Mouse (Mus musculus) MEL (cell line): ENCODE data around the gene Smim5. TPM values are rescaled to one million over a fixed set of nuclear protein-coding genes. Genes with fewer than 3 reads are reported as not detected.

Experiments used
- DNase-seq: peaks from one replicate; pipeline ENCODE4 v3.0.0; 2011; ENCODE audit warnings: low read depth, low spot score
- H3K27ac ChIP-seq: 2 replicates; pipeline ENCODE4 v1.5.1; 2012; ENCODE audit warnings: low read depth, mild to moderate bottlenecking, control low read depth, low read length, moderate library complexity; ENCODE audit not compliant: control insufficient read depth
- H3K27me3 ChIP-seq, 2 experiments: fragments of 150-350 bp in 1 of 2; sonication (generic) in 1 of 2; 2 replicates each; pipeline ENCODE4 v1.6.1; 2012; ENCODE audit warnings: low read length in 2 of 2, mild to moderate bottlenecking in 2 of 2, improper control_type of control experiment in 1 of 2, moderate library complexity in 1 of 2; ENCODE audit not compliant: insufficient read depth in 2 of 2, control insufficient read depth in 1 of 2
- H3K36me3 ChIP-seq, 2 experiments: 2 replicates each; pipeline ENCODE4 v1.6.1; 2012 to 2014; ENCODE audit warnings: low read length in 2 of 2, improper control_type of control experiment in 1 of 2, inconsistent platforms in 1 of 2, mild to moderate bottlenecking in 1 of 2; ENCODE audit not compliant: insufficient read depth in 2 of 2, control insufficient read depth in 1 of 2
- H3K4me1 ChIP-seq, 2 experiments: fragments of 150-350 bp in 1 of 2; sonication (generic) in 1 of 2; 2 replicates each; pipeline ENCODE4 v1.6.1; 2012; ENCODE audit warnings: low read length in 2 of 2, improper control_type of control experiment in 1 of 2, mild to moderate bottlenecking in 1 of 2; ENCODE audit not compliant: insufficient read depth in 2 of 2, control insufficient read depth in 1 of 2
- H3K4me3 ChIP-seq, 2 experiments: fragments of 150-350 bp in 1 of 2; sonication (generic) in 1 of 2; 2 replicates each; pipeline ENCODE4 v1.5.1; 2012; ENCODE audit warnings: low read depth in 2 of 2, low read length in 2 of 2, mild to moderate bottlenecking in 2 of 2, moderate library complexity in 2 of 2, control low read depth in 1 of 2, improper control_type of control experiment in 1 of 2; ENCODE audit not compliant: control insufficient read depth in 1 of 2, insufficient read depth in 1 of 2
- H3K79me2 ChIP-seq: 2 replicates; pipeline ENCODE4 v1.6.1; 2012; ENCODE audit warnings: mild to moderate bottlenecking, low read length, moderate library complexity; ENCODE audit not compliant: control insufficient read depth, poor library complexity, insufficient read depth
- H3K9ac ChIP-seq: 2 replicates; pipeline ENCODE4 v1.6.1; 2012; ENCODE audit warnings: low read depth, mild to moderate bottlenecking, control low read depth, low read length, moderate library complexity; ENCODE audit not compliant: control insufficient read depth, poor library complexity, severe bottlenecking
- H3K9me3 ChIP-seq: fragments of 150-350 bp; sonication (generic); replicated peaks from 2 replicates; pipeline ENCODE4 v1.6.1; 2012; ENCODE audit warnings: mild to moderate bottlenecking, low read length, improper control_type of control experiment, moderate library complexity; ENCODE audit not compliant: insufficient read depth
- CHD2 ChIP-seq: IDR thresholded peaks from 2 replicates; pipeline ENCODE4 v1.6.1; 2011; ENCODE audit warnings: low read length, improper control_type of control experiment
- CTCF ChIP-seq, 3 experiments: IDR thresholded peaks in 2 of 3; conservative IDR thresholded peaks in 1 of 3; 2 replicates each; pipeline ENCODE4 v1.5.1; 2011 to 2012; ENCODE audit warnings: low read length in 3 of 3, low read depth in 2 of 3, mild to moderate bottlenecking in 2 of 3, improper control_type of control experiment in 1 of 3, inconsistent platforms in 1 of 3, mixed read lengths in 1 of 3, moderate library complexity in 1 of 3; ENCODE audit not compliant: control insufficient read depth in 1 of 3, insufficient read depth in 1 of 3, poor library complexity in 1 of 3, severe bottlenecking in 1 of 3
- E2F4 ChIP-seq: IDR thresholded peaks from 2 replicates; pipeline ENCODE4 v1.6.1; 2011; ENCODE audit warnings: low read depth, low read length, improper control_type of control experiment, borderline replicate concordance
- GATA1 ChIP-seq: IDR thresholded peaks from 2 replicates; pipeline ENCODE4 v1.6.1; 2011; ENCODE audit warnings: low read depth, low read length, improper control_type of control experiment
- HCFC1 ChIP-seq: IDR thresholded peaks from 2 replicates; pipeline ENCODE4 v1.6.1; 2012; ENCODE audit warnings: low read depth, mild to moderate bottlenecking, inconsistent platforms, low read length, improper control_type of control experiment, moderate library complexity
- JUND ChIP-seq: IDR thresholded peaks from 2 replicates; pipeline ENCODE4 v1.6.1; 2011; ENCODE audit warnings: low read depth, mild to moderate bottlenecking, improper control_type of control experiment, low read length
- KAT2A ChIP-seq: conservative IDR thresholded peaks from 2 replicates; pipeline ENCODE4 v1.6.1; 2012; ENCODE audit warnings: low read depth, low read length, improper control_type of control experiment, inconsistent platforms
- MAFK ChIP-seq: IDR thresholded peaks from 2 replicates; pipeline ENCODE4 v1.6.1; 2011; ENCODE audit warnings: low read depth, mild to moderate bottlenecking, low read length, improper control_type of control experiment, borderline replicate concordance
- MAX ChIP-seq: IDR thresholded peaks from 2 replicates; pipeline ENCODE4 v1.6.1; 2011; ENCODE audit warnings: low read length, improper control_type of control experiment
- MAZ ChIP-seq: IDR thresholded peaks from 2 replicates; pipeline ENCODE4 v1.6.1; 2012; ENCODE audit warnings: low read depth, mild to moderate bottlenecking, inconsistent platforms, low read length, improper control_type of control experiment
- MEF2A ChIP-seq: IDR thresholded peaks from 2 replicates; pipeline ENCODE4 v1.6.1; 2014; ENCODE audit warnings: low read depth, mild to moderate bottlenecking, inconsistent platforms, low read length, improper control_type of control experiment; ENCODE audit not compliant: poor library complexity, insufficient replicate concordance, severe bottlenecking; ENCODE audit errors: extremely low read depth
- MXI1 ChIP-seq: IDR thresholded peaks from 2 replicates; pipeline ENCODE4 v1.6.1; 2011; ENCODE audit warnings: mild to moderate bottlenecking, low read depth, low read length, improper control_type of control experiment
- NELFE ChIP-seq: IDR thresholded peaks from 2 replicates; pipeline ENCODE4 v1.6.1; 2011; ENCODE audit warnings: low read depth, low read length, improper control_type of control experiment
- POLR2AphosphoS2 ChIP-seq: IDR thresholded peaks from 2 replicates; pipeline ENCODE4 v1.6.1; 2011; ENCODE audit warnings: low read length, improper control_type of control experiment
- POLR2AphosphoS5 ChIP-seq: IDR thresholded peaks from 2 replicates; pipeline ENCODE4 v1.6.1; 2012; ENCODE audit warnings: low read depth, borderline replicate concordance, mild to moderate bottlenecking, inconsistent platforms, low read length, moderate library complexity, mixed read lengths
- TAL1 ChIP-seq: IDR thresholded peaks from 2 replicates; pipeline ENCODE4 v1.6.1; 2012; ENCODE audit warnings: mild to moderate bottlenecking, inconsistent platforms, low read length, moderate library complexity, mixed read lengths
- TBP ChIP-seq: IDR thresholded peaks from 2 replicates; pipeline ENCODE4 v1.8.0; 2011; ENCODE audit warnings: low read depth, low read length, improper control_type of control experiment
- TCF12 ChIP-seq: IDR thresholded peaks from 2 replicates; pipeline ENCODE4 v1.6.1; 2014; ENCODE audit warnings: low read depth, mild to moderate bottlenecking, inconsistent platforms, low read length, improper control_type of control experiment, moderate library complexity
- UBTF ChIP-seq: IDR thresholded peaks from 2 replicates; pipeline ENCODE4 v1.6.1; 2012; ENCODE audit warnings: low read depth, mild to moderate bottlenecking, inconsistent platforms, low read length, improper control_type of control experiment, moderate library complexity, borderline replicate concordance; ENCODE audit not compliant: insufficient read depth
- ZC3H11A ChIP-seq: IDR thresholded peaks from 2 replicates; pipeline ENCODE4 v1.6.1; 2012; ENCODE audit warnings: low read depth, mild to moderate bottlenecking, inconsistent platforms, low read length, improper control_type of control experiment
- ZKSCAN1 ChIP-seq: IDR thresholded peaks from 2 replicates; pipeline ENCODE4 v1.6.1; 2012; ENCODE audit warnings: low read depth, mild to moderate bottlenecking, inconsistent platforms, low read length, improper control_type of control experiment, moderate library complexity
- ZMIZ1 ChIP-seq: IDR thresholded peaks from 2 replicates; pipeline ENCODE4 v1.6.1; 2012; ENCODE audit warnings: low read depth, mild to moderate bottlenecking, inconsistent platforms, low read length, improper control_type of control experiment, moderate library complexity
- ZNF384 ChIP-seq: IDR thresholded peaks from 2 replicates; pipeline ENCODE4 v1.6.1; 2012; ENCODE audit warnings: low read depth, mild to moderate bottlenecking, inconsistent platforms, low read length, improper control_type of control experiment
- polyA plus RNA-seq, 2 experiments: library from polyadenylated mRNA; stranded (reverse) in 1 of 2; unstranded in 1 of 2; fragments of >175 nt in 1 of 2; fragments of >200 nt in 1 of 2; gene quantifications; 2 replicates each; pipeline versions ENCODE4 v1.2.1 to v1.2.4; 2012; ENCODE audit warnings: low replicate concordance in 2 of 2, low read depth in 1 of 2; ENCODE audit not compliant: insufficient read length in 2 of 2, insufficient read depth in 1 of 2, missing spikeins in 1 of 2
- total RNA-seq: library from RNA; depleted of rRNA; stranded (reverse); fragments of 300-350 nt; gene quantifications from 2 replicates; pipeline ENCODE4 v1.2.3, GENCODE M21; 2012

Gene Smim5
- total and polyA plus RNA-seq, 3 experiments = 24.8 to 41.0 TPM; not detected in 1

DNA sequence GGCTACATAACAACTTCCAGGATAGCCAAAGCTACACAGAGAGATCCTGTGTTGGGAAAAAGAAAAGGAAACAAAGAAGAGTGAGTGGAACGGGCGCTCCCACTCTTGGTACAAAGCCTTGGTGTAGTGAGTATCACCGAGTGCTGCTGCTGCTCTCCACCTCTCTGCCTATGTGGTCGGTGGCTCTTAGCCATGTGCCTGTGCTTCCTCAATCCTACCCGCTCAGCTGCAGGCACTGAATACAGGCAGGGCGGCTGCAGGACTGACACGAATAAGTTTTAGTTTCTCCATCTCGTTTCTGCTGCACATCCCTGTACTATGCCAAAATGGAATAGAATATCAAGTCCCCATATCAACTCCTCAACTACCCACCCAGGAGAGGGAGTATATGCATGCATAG lies 29.3 kb downstream of the Smim5 start:
- Histone ChIP-seq H3K4me3 (no peak overlapping the region), H3K27me3 (no peaks in the 10 kb centered on the region), H3K79me2 (peaks cover 13% of the 10 kb centered on the region), H3K27ac (no peak overlapping the region), H3K9me3 (no peaks in the 10 kb centered on the region), H3K36me3 (peaks cover 0 to 3% of the 10 kb centered on the region in 2 experiments; a peak in 1 of 4 replicates), H3K4me1 (peaks cover 4 to 5% of the 10 kb centered on the region in 2 experiments; a peak in 1 of 4 replicates), H3K9ac (no peak overlapping the region)
- peak; percentile 43 for DNase-seq
- TF ChIP-seq ZKSCAN1 (no peak), ZMIZ1 (no peak), CHD2 (no peak), POLR2AphosphoS5 (no peak), ZNF384 (no peak), TAL1 (no peak), TBP (no peak), MAX (no peak), ZC3H11A (no peak), NELFE (no peak), POLR2AphosphoS2 (no peak), CTCF (IDR thresholded peaks at IDR 0.05 in 2 of 3, conservative IDR thresholded peaks at IDR 0.05 in 1 of 3; ENCODE audit: control insufficient read depth in 1 of 3, insufficient read depth in 1 of 3, low read depth in 2 of 3, low read length in 3 of 3, poor library complexity in 1 of 3, severe bottlenecking in 1 of 3) (no peak), JUND (no peak), HCFC1 (no peak), MEF2A (no peak), MXI1 (no peak), GATA1 (no peak), E2F4 (no peak), MAFK (no peak)

DNA sequence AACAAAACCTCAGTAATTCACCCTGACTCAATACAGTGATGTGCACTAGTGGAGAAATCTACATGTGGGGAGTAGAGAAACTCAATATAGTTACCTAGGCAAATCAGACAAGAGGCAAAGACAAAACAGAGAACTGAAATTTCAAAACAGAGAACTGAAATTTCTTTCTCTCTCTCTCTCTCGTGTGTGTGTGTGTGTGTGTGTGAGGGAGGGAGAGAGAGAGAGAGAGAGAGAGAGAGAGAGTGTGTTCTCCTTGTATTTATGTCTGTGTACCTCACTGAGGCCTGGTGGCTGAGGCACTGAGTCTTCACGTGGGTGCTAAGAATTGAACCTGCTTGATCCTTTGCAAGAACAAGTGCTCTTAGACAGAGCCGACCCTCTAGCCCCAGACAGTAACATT lies 30.1 kb downstream of the Smim5 start:
- DNase-seq = no peak
- H3K4me3 ChIP-seq = no peak overlapping the region
- H3K9ac ChIP-seq = no peak overlapping the region
- no peak overlapping the region for H3K27ac ChIP-seq
- peaks cover 0 to 9% of the 10 kb centered on the region in 2 experiments; a peak in 2 of 4 replicates for H3K36me3 ChIP-seq
- no peaks in the 10 kb centered on the region for H3K9me3 ChIP-seq
- no peaks in the 10 kb centered on the region for H3K27me3 ChIP-seq
- H3K79me2 ChIP-seq = peaks cover 21% of the 10 kb centered on the region
- peaks cover 9 to 11% of the 10 kb centered on the region in 2 experiments; a peak in 3 of 4 replicates for H3K4me1 ChIP-seq
- no peak for TF ChIP-seq MAZ
- no peak for TF ChIP-seq CHD2
- TF ChIP-seq UBTF = no peak
- no peak for TF ChIP-seq MAX
- no peak for TF ChIP-seq KAT2A
- no peak for TF ChIP-seq TCF12
- TF ChIP-seq TAL1 = no peak
- TF ChIP-seq, all 39 proteins: peak for 0
